Mouse (Mus musculus) hindlimb bud, embryonic 11.5 days (tissue): ENCODE results near the gene L3mbtl1.

Experiments
- DNase-seq: peaks from one replicate; pipeline ENCODE4 v3.0.0-alpha.2; 2012; ENCODE audit warnings: low read depth, low spot score; ENCODE audit errors: extremely low spot score

The L3mbtl1 gene

DNA sequence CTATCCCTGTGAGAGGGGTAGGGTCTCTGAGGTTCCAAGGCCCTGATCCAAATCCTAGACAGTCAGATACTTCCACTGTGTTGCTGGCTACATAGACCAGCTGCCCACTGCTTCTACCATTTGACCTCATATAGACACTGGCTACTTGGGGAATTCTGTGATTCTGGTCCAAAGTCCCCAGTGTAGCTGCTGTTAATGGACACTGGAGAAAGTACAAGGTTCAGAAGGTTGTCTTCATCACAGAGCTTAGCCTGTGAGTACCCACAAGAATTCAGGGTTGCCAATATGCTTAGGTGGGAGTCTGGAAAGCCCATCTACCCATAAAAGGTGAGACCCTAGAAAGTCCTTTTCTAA lies 48.8 kb downstream of the L3mbtl1 start:
- DNase-seq = no peak

DNA sequence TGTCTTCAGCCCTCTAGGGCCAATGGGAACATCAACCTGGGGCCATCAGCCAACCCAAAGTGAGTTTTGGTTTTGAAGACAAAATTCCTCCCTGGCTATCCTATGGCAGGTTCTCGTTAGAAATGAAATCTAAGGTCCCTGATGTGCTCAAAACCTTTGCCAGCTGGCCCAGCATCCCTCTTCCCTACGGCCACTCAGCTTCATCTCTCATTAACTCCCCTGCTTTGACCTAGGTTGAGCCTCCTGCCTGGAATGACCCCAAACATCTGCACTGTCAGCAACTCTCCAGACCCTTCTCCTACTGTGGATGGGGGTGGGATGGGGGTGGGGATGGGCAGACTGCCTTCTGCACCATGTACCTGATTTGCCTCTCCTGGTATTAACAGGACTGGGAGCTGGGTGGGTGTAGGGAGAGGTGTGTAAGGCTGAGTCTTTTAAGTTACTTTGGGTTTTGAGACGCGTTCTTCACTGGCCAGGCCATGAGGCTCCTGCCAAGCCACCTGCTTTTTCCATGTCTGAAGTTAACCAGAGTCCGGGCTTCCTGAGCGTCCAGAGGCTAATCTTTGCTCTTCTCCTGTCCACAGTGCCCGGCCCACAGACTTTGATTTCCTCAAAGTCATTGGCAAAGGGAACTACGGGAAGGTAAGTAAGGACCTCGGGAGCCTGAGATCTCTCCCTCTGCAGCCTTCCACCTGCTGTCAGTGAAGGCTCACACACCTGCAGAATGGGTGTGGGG lies 50.8 kb downstream of the L3mbtl1 start:
- DNase-seq = no peak

DNA sequence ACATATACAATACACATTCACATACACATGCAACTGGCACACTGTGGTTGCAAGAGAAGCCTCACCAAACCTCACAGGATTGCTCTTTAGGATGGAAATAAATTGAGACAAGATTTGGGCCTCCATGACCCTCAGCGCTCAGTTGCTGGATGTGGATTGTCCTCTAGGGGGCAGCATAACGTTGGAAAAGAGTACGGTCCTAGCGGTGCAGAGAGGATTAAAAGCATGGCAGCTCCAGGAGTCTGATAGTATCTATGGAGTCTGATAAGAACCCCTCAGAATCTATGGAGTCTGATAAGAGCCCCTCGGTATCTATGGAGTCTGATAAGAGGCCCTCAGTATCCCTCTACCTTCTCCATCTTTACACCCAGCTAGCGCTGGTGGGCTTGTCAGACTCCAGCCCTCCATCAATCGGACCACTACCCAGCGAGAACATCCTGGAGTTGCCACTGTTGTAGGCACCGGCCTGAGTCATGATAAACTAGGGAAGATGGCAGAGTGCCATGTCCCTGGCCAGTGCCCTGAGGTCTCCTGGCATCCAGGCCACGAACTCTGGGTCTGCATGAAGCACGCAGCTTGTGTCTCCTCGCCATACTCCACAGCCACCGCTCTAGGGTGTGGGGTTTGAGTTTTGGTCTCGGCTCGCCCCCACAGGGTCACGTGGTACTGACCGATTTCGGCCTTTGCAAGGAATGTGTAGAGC lies 55.4 kb downstream of the L3mbtl1 start:
- DNase-seq = peak; percentile 62

DNA sequence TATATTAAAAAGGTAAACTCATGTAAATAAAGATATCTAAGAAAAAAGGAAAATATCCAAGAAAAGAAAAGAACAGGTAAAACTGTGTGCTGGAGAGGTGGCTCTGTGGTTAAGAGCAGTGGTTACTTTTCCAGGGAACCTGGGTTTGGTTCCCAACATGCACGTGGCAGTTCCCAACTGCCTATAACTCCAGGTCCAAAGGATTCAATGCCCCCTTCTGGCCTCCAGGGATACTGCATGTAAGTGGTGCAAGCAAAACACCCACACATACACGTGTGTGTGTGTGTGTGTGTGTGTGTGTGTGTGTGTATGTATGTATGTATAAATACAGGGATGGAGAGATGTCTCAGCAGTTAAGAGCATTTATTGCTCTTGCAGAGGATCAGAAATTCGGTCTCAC lies 56.5 kb downstream of the L3mbtl1 start:
- peak; percentile 33 for DNase-seq

DNA sequence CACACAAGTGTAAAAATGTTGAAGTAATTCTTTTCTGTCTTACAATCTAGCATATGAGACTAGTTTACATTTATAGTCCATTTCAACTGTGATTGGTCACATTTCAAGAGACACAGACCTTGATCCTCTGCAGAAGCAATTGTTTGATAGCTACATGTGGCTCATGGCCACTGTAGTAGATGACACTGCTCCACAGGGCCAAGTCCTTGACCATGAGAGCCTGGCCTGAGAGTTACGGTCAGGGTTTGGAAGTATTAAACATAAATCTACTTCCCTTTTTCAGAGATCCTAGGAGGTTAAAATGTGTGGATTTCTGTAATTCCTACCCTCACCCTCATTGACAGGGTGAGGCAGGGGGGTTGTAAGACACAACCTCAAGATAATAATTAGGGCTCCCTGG lies 57.8 kb downstream of the L3mbtl1 start:
- DNase-seq = no peak

DNA sequence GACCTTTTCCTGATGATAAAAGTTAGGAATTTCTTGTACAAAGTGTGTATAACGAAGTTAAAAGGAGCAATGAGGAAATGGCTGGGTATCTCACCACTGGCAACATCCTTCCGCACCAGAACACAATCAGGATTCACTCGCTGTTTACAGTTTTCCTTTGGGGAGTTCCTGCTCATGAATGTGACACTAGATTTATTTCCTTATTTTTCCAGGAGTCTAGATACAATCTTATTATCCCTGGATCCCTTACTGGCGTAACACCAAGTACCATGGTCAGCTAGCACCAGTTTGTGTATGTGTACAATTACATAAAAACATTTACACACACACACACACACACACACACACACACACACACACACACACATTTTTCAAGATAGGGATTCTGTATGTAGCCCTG lies 64.0 kb downstream of the L3mbtl1 start:
- no peak for DNase-seq

DNA sequence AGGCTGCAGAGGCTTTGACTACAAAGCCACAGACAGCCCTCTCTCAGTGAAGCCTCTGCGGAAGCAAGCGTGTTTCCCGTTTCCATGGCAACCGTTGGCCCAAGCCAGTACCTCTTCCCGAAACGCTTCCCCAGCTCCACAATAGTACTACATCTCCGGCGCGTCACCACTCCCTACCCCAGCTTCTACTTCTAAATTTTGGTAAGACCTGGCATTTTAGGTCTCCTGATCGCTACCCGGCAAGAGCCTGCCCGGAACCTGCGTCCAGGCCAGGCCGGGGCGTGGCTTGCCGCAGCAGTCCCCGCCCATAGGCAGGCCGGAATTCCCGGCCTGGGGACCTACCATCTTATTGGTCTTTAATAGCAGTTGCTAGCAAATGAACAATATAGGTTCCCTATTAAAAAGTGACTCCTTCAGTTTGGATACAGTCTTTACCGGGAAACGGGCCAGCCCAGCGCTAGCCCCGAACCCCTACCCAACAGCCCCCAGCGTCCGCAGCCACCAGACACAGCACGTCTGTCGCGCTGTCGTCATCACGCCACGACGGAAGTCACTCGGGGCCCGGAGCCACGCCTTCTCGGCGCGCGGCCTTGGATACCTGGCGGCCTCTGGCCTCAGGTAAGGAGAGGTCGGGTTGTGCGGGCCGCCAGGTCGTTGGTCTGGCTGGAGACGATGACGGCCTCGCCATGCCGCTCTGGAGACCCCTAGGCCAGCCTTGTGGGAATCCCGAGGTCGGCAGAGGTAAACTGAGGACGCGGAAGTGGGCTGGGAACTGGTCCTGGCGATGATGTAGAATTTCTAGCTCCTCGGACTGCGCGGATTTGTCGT lies 73.9 kb downstream of the L3mbtl1 start, which contains the start of gene Ift52:
Ift52 (plus strand) TSS at position 439 of the 828 bp plus-strand sequence.
- DNase-seq = peak; percentile 69
